Mouse (Mus musculus) gastrocnemius, postnatal 25 days (tissue): ENCODE data around the gene Ip6k1. TPM values are rescaled to one million over a fixed set of nuclear protein-coding genes. Genes with fewer than 3 reads are reported as not detected.
"Not testable (repeated sequence)": the region's sequence is repeated elsewhere in the genome, so short reads cannot be mapped to it uniquely, and the experiment has no call there.

Source experiments
- DNase-seq: peaks from one replicate; pipeline ENCODE4 v3.0.0; 2022
- total RNA-seq, 2 experiments: library from RNA; stranded (reverse); gene quantifications; 1 replicate in 1 of 2; 2 replicates in 1 of 2; pipeline ENCODE4 v1.2.3; 2021

Ip6k1 gene
- total RNA-seq, 2 experiments from 2014 or later, result 21.0 to 23.3 TPM

- peak; percentile 78 for DNase-seq
Measured at GRCm38 (mm10) chr9:107982681-107983346, 19.5 kb upstream of the Ip6k1 start, which contains the start of gene Gm20661. Gene Gm20661, plus strand, starts transcription at chr9:107983058.

DNA sequence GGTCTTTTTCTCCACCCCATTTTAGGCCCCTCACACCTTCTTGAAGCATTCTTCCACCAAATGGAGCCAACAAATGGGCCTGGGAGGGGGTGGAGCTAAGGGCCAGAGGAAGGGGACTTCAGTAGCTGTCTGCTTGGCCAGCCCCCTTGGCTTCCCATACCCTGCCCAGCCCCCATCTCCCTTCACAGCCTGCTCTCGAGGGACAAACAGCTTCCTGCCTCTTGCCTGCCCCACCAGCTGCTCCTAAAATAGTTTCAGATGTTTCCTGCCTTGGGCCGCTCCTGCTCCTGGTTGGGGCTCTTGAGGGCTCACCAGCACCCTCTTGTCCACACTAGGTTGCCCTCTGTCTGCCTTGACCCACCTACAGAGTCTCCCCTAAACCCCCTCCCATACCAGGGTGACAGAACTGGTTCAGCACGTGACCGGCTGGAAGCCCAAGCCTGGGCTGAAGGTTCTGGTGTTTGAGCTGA, 18.8 kb upstream of the Ip6k1 start:
- DNase-seq, result peak; percentile 90

DNA sequence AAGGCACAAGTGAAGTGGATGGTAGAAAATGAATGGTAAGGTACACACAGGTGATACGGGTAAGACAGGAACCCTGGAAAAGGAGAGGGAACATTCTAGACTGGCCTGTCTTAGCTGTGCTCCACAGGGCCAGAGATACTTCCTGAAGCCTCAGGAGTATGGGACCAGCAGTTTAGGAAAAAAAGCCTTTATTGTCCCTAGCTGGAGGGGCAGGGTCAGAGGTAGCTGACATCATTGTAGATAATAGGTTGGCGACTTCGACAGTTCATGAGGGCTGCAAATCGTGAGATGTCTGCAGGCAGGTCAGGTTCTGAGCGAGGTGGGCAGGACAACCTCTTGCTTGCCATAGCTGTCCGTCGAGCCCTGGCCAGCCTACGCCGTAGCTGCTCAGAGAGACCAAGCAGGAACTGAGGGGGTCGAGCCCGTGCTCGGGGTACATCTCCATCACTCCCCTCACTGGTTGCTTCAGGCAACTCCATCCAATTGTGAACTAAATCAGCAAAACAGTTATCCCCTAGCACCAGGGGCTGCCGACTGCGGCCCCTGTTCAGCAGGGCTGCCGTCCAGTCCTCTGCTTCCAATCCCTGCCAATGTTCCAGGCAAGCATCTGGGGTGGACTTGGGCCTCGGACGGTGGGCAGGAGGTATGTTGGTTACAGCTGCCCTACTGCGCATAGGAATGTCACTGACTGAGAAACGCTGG, 18.1 kb upstream of the Ip6k1 start:
- DNase-seq, result no peak

GRCm38 (mm10) chr9:107984754-107985055, 17.6 kb upstream of the Ip6k1 start:
- DNase-seq, result no peak

- DNase-seq, result peak; percentile 93
Measured at GRCm38 (mm10) chr9:107985131-107986119, 16.9 kb upstream of the Ip6k1 start, which contains the start of gene Inka1. Gene Inka1, minus strand, starts transcription at chr9:107985879.

GRCm38 (mm10) chr9:107986376-107986775, 15.9 kb upstream of the Ip6k1 start:
- DNase-seq, result peak; percentile 73

DNA sequence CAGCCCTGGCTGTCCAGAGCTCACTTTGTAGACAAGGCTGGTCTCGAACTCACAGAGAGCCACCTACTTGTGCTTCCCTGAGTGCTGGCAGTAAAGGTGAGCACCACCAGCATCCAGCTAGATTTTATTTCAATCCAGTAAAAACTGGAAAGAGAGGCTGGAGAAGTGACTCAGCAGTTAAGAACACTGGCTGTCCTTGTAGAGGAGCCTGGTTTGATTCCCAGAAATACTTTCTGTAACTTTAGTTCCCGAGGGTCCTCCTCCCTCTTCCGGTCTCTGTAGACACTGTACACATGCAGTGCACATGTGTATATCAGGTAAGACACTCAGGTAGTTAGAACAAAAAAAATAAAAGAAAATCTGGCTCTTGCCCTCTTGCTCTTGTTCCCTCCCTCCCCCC, 14.4 kb upstream of the Ip6k1 start:
- no peak for DNase-seq

- no peak for DNase-seq
Measured at GRCm38 (mm10) chr9:107992197-107992596, 10.1 kb upstream of the Ip6k1 start, which contains the start of gene Cdhr4. Gene Cdhr4, plus strand, starts transcription at chr9:107992497.

DNA sequence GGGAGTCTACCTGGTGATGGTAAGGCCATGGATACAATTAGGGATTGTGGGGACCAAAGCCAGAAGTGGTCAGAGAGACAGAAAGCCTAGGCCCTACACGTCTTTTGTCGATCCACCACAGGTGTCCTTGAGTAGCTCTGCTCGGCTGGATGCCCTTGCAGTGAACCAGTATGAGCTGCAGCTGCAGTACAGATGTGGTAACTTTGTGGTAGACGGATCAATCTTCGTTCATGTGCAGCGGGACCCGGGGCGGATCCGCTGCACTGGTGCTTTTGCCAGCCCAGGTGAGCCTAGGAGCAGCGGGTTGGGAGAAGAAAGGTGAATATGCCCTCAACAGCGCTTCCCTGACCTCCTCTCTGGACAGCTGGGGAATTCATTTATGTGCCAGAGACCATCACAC, 9.3 kb upstream of the Ip6k1 start:
- no peak for DNase-seq

DNA sequence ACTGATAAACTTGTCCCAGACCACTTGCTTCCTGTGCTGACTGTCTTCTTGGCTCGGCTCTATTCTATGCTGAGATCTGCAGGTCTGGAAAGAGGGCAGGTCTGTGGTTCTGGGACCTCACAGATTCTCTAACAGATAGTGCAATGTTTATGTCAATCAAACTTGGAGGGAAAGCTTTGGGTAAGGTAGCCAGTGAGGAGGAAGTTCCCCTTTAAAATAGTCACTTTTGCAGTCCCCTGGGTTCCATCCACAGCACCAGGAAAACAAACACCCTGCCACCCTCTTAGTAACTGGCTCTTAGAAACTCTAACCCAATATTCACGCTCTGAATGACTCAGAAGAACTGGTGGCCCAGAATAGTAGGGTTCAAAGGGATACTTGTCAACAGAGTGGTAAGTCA, 7.8 kb upstream of the Ip6k1 start:
- DNase-seq, result no peak

- DNase-seq, result no peak
Measured at GRCm38 (mm10) chr9:107995513-107995912, 6.8 kb upstream of the Ip6k1 start.

DNA sequence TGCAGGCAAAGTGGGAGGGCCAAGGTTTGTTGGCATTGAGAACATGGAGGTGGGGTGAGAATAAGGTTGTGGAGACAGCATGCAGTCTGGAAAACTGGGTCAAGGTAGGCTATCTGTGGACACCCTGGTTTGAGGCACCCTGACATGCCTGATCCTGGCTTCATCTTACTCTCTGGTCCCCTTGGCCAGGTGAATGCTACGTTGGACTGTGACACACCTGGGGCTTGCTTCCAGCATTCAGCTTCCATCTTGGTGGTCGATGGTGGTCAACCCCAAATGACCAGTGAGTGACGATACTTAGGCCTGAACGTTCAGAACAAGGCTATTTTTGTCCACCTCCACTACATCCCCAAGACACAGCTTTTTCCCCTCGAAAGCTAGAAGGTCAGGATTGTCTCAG, 6.3 kb upstream of the Ip6k1 start, which contains the start of gene Gm20662:
TSS of gene Gm20662 (plus strand) at position 301 of the 400 bp plus-strand sequence.
- no peak for DNase-seq

- DNase-seq, result peak; percentile 46
Measured at GRCm38 (mm10) chr9:108002778-108003530, 653 bp downstream of the Ip6k1 start.

DNA sequence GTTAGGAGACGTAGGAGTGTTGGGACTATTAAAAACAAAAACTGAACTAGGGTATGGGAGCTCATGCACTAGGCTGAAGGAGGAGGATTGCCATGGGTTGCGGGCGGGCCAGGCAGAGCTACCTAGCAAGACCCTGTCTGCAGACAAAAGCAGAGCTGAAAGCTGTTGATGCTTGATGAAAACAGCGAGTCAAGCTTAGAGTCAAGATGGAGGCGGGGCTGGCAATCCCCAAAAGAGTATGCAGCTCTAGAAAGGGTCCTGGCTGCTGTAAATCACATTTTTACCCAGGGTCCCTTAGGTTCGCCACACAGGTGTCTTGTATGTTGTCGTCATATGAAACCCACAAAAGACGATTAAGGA, 1.2 kb downstream of the Ip6k1 start:
- DNase-seq, result no peak

GRCm38 (mm10) chr9:108008041-108008440, 5.7 kb downstream of the Ip6k1 start:
- DNase-seq, result no peak

- no peak for DNase-seq
Measured at GRCm38 (mm10) chr9:108010385-108010784, 8.1 kb downstream of the Ip6k1 start.

- DNase-seq, result not testable (repeated sequence)
Measured at GRCm38 (mm10) chr9:108013577-108013976, 11.3 kb downstream of the Ip6k1 start.

GRCm38 (mm10) chr9:108017127-108017526, 14.8 kb downstream of the Ip6k1 start:
- no peak for DNase-seq

DNA sequence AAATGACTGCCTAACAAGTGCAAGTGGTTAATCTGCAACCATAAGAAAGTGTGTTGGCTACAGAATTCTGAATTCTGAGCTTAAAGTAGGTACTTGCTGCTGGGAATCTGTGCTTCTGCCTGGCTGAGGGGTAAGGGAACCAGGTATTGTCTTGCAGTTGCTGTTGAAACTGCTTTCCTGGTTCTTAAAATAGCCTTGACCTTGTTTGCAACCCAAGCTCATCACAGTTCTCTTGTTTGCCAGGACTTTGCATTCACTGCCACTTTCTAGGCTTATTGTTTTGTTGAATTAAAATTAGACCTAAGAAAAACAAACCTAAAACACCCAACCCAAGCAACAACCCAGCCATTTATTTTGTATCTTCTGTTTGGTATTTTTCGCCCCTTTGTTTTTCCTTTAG, 18.4 kb downstream of the Ip6k1 start:
- no peak for DNase-seq

DNA sequence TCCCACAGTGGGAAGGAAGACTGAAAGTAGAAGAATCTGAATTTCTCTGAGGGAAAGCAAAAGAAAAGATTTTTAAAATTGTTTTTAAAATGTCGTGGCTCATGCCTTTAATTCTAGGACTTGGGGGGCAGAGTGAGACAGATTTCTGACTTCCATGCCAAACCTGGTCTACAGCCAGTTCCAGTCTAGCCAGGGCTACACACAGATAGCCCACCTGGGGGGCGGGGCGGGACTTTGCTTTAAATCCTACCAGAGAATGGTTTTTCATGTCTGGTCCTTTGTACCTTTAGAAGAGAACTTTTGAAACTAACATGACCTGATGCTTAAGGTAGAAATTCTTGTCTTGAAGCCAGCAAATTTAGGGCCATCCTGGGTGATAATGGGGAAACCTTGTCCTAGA, 20.9 kb downstream of the Ip6k1 start:
- no peak for DNase-seq

GRCm38 (mm10) chr9:108026584-108026983, 24.3 kb downstream of the Ip6k1 start:
- DNase-seq, result no peak

GRCm38 (mm10) chr9:108027867-108028266, 25.6 kb downstream of the Ip6k1 start:
- no peak for DNase-seq
